Comparison of ENCODE assay signal across 25 mouse cellular contexts in the genomic region with DNA sequence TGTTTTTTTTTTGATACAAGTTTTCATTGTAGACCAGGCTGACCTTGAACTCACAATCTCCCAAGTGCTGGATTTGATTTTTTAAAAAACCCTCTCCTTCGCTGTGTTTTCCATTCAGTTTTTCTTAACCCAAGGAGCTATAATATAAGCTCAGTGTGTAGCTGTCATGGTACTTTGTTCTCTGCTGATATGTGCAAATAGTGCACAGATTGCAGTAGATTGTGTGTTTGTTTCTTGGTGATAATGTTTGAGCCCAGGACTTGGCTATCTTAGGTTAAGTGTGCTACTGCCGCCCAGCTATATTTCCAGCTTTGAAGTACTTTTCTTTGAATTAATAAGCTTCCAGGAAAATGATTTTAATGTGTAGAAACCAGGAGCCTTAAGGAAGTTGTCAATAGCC. TPM values are rescaled to one million over a fixed set of nuclear protein-coding genes. Genes with fewer than 3 reads are reported as not detected.
DNase-seq lines count a peak whose midpoint lies in the region; ATAC-seq and TF ChIP-seq lines count a peak whose summit lies in the region.
"Had no signal": no experiment of that assay in that cellular context is flagged by ENCODE, and none has a peak within 500 bp of the region (broad histone marks: within the 10 kb centered on the region; RNA-seq: fewer than 3 reads in every experiment).

No protein-coding gene starts in this region.

- ATAC-seq in heart, embryonic 11.5 days (replicated peaks; ENCODE audit: insufficient number of reproducible peaks, low FRiP score, low TSS enrichment) = no peak
- ATAC-seq in liver, embryonic 14.5 days (ENCODE audit: insufficient read depth) = no peak; the same call in 1 of the 2 replicates
- no peak for ATAC-seq in liver, embryonic 11.5 days (replicated peaks; ENCODE audit: low FRiP score)
- ATAC-seq in liver, embryonic 16.5 days (ENCODE audit: low read depth) = 0 out of 2 replicates have a peak, but pooled peaks have one; percentile 37
- ATAC-seq in megakaryocyte-erythroid progenitor cell, adult 5-6 weeks (replicated peaks; ENCODE audit: low FRiP score, low TSS enrichment, poor library complexity, severe bottlenecking) = peak; percentile 87
- ATAC-seq: forebrain, embryonic 13.5 days; forebrain, embryonic 16.5 days; hindbrain, postnatal 0 days; Patski had no signal

- peaks cover 18% of the 10 kb centered on the region for H3K36me3 ChIP-seq in heart, embryonic 11.5 days (ENCODE audit: control insufficient read depth, insufficient read depth, low read length)
- peaks cover 69% of the 10 kb centered on the region for H3K36me3 ChIP-seq in liver, embryonic 14.5 days (replicated peaks; ENCODE audit: control insufficient read depth, insufficient read depth, low read depth)
- H3K36me3 ChIP-seq in liver, embryonic 11.5 days (ENCODE audit: control insufficient read depth, insufficient read depth, low read length) = peaks cover 44% of the 10 kb centered on the region
- H3K36me3 ChIP-seq in liver, embryonic 16.5 days (ENCODE audit: control insufficient read depth, insufficient read depth) = peaks cover 47% of the 10 kb centered on the region

- 82% methylated on average over 2 of the region's 2 CpGs for WGBS in heart, embryonic 11.5 days (ENCODE audit: insufficient replicate concordance)
- WGBS in liver, embryonic 14.5 days (ENCODE audit: insufficient replicate concordance) = 35% methylated on average over 2 of the region's 2 CpGs
- WGBS in liver, embryonic 11.5 days = 69% methylated on average over 2 of the region's 2 CpGs
- WGBS in liver, embryonic 16.5 days (ENCODE audit: insufficient replicate concordance) = 39% methylated on average over 2 of the region's 2 CpGs

- H3K4me3 ChIP-seq in heart, embryonic 11.5 days (ENCODE audit: low read depth, low read length) = no peak overlapping the region
- no peak overlapping the region for H3K4me3 ChIP-seq in liver, embryonic 14.5 days (ENCODE audit: insufficient read depth in 1 of 2, low read depth in 2 of 2, low read length in 2 of 2)
- H3K4me3 ChIP-seq in liver, embryonic 11.5 days (ENCODE audit: low read depth, low read length) = no peak overlapping the region
- no peak overlapping the region for H3K4me3 ChIP-seq in liver, embryonic 16.5 days (ENCODE audit: low read depth, low read length)
- H3K4me3 ChIP-seq: forebrain, embryonic 10.5 days; forebrain, embryonic 13.5 days; gastrocnemius, adult 2 months; heart, embryonic 13.5 days had no signal

- TF ChIP-seq EP300 in liver, embryonic 14.5 days (IDR thresholded peaks at IDR 0.05; ENCODE audit: low read depth) = peak; percentile 48; the same call in 1 of the 2 replicates

- H3K4me2 ChIP-seq in heart, embryonic 11.5 days = no peak overlapping the region
- H3K4me2 ChIP-seq in liver, embryonic 14.5 days (ENCODE audit: low read depth) = no peak overlapping the region; the same call in 1 of the 2 replicates
- no peak overlapping the region for H3K4me2 ChIP-seq in liver, embryonic 11.5 days
- H3K4me2 ChIP-seq in liver, embryonic 16.5 days (ENCODE audit: low read depth, low read length) = no peak overlapping the region
- H3K4me2 ChIP-seq: forebrain, embryonic 13.5 days; heart, embryonic 13.5 days; hindbrain, embryonic 14.5 days had no signal

- DNase-seq in heart, adult 11 months = peak; percentile 9
- DNase-seq in liver, embryonic 14.5 days (ENCODE audit: low read depth in 3 of 3, low spot score in 3 of 3) = no peak
- no peak for DNase-seq in liver, embryonic 11.5 days (ENCODE audit: low spot score)
- DNase-seq in adrenal gland, adult (ENCODE audit: inconsistent age in 2 of 2, low spot score in 1 of 2) = no peak
- no peak for DNase-seq in frontal cortex, postnatal 10 days (ENCODE audit: low spot score in 2 of 2)
- DNase-seq: adrenal gland, adult 2 months; adrenal gland, postnatal 25 days; cerebellum, adult 18-20 months; cerebellum, adult 9-10 months; cerebellum, postnatal 14 days; gastrocnemius, adult 2 months; gastrocnemius, postnatal 14 days; heart, adult 18-20 months; heart, postnatal 14 days; heart, postnatal 4 days had no signal

- H3K9ac ChIP-seq in heart, embryonic 11.5 days (ENCODE audit: low read depth, low read length) = no peak overlapping the region
- H3K9ac ChIP-seq in liver, embryonic 14.5 days (replicated peaks) = no peak overlapping the region
- H3K9ac ChIP-seq in liver, embryonic 11.5 days (ENCODE audit: low read depth, low read length) = no peak overlapping the region
- H3K9ac ChIP-seq in liver, embryonic 16.5 days (ENCODE audit: low read depth, low read length) = no peak overlapping the region
- H3K9ac ChIP-seq: forebrain, embryonic 13.5 days; heart, embryonic 13.5 days; hindbrain, embryonic 14.5 days had no signal

- no peak for TF ChIP-seq CTCF in liver, embryonic 14.5 days (IDR thresholded peaks at IDR 0.05; ENCODE audit: low read depth)

- no peak overlapping the region for H3K27ac ChIP-seq in heart, embryonic 11.5 days (ENCODE audit: low read depth, low read length)
- H3K27ac ChIP-seq in liver, embryonic 14.5 days = no peak overlapping the region
- H3K27ac ChIP-seq in liver, embryonic 11.5 days (ENCODE audit: low read depth, low read length) = no peak overlapping the region
- H3K27ac ChIP-seq in liver, embryonic 16.5 days (ENCODE audit: low read length) = no peak overlapping the region
- H3K27ac ChIP-seq: forebrain, embryonic 10.5 days; forebrain, embryonic 13.5 days; gastrocnemius, adult 2 months; heart, embryonic 13.5 days; hindbrain, embryonic 14.5 days; hindbrain, postnatal 0 days had no signal

- H3K9me3 ChIP-seq in heart, embryonic 11.5 days (replicated peaks; ENCODE audit: control insufficient read depth, low read length) = no peaks in the 10 kb centered on the region
- no peaks in the 10 kb centered on the region for H3K9me3 ChIP-seq in liver, embryonic 14.5 days (ENCODE audit: control insufficient read depth, low read length)
- H3K9me3 ChIP-seq in liver, embryonic 11.5 days (ENCODE audit: control insufficient read depth, low read length) = no peaks in the 10 kb centered on the region
- no peaks in the 10 kb centered on the region for H3K9me3 ChIP-seq in liver, embryonic 16.5 days (replicated peaks; ENCODE audit: control insufficient read depth, low read length)
- H3K9me3 ChIP-seq: forebrain, embryonic 10.5 days; forebrain, embryonic 13.5 days; heart, embryonic 13.5 days had no signal

- H3K4me1 ChIP-seq in heart, embryonic 11.5 days (ENCODE audit: control insufficient read depth, insufficient read depth, low read length) = 0 out of 2 replicates have a peak, but pooled peaks cover 3% of the 10 kb centered on the region
- peaks cover 5 to 10% of the 10 kb centered on the region in 2 experiments for H3K4me1 ChIP-seq in liver, embryonic 14.5 days (replicated peaks; ENCODE audit: control insufficient read depth in 2 of 2, insufficient read depth in 2 of 2, low read length in 1 of 2)
- peaks cover 9% of the 10 kb centered on the region for H3K4me1 ChIP-seq in liver, embryonic 11.5 days (replicated peaks; ENCODE audit: control insufficient read depth, insufficient read depth, low read length)
- H3K4me1 ChIP-seq in liver, embryonic 16.5 days (ENCODE audit: control insufficient read depth, low read depth, low read length) = peaks cover 13% of the 10 kb centered on the region
- H3K4me1 ChIP-seq: forebrain, embryonic 10.5 days had no signal

- H3K27me3 ChIP-seq in heart, embryonic 11.5 days (ENCODE audit: control insufficient read depth, insufficient read depth, low read length) = no peaks in the 10 kb centered on the region
- H3K27me3 ChIP-seq in liver, embryonic 14.5 days (ENCODE audit: control insufficient read depth, insufficient read depth, low read length) = no peaks in the 10 kb centered on the region
- no peaks in the 10 kb centered on the region for H3K27me3 ChIP-seq in liver, embryonic 11.5 days (replicated peaks; ENCODE audit: control insufficient read depth, insufficient read depth, low read length)
- no peaks in the 10 kb centered on the region for H3K27me3 ChIP-seq in liver, embryonic 16.5 days (ENCODE audit: control insufficient read depth, insufficient read depth, low read depth, low read length)
- H3K27me3 ChIP-seq: forebrain, embryonic 13.5 days; heart, embryonic 13.5 days; Patski had no signal

RNA-seq across cellular contexts. Expression of a gene that starts 13.6 kb away (rescaled TPM):
- polyA plus RNA-seq in heart, embryonic 11.5 days (2014; fragmentation: Nextera tagmentation; extraction: Ambion mirVana) = 64.8 and 68.3 TPM in 2 replicates
- polyA plus RNA-seq in liver, embryonic 14.5 days (2012; rRNA removed) = 15.2 and 17.9 TPM in 2 replicates
- 23.1 and 26.8 TPM in 2 replicates for polyA plus RNA-seq in liver, embryonic 14.5 days (2014; fragmentation: Nextera tagmentation; extraction: Ambion mirVana)
- 61.4 and 65.0 TPM in 2 replicates for polyA plus RNA-seq in liver, embryonic 11.5 days (2014; fragmentation: Nextera tagmentation; extraction: Ambion mirVana)
- 33.5 and 35.7 TPM in 2 replicates for polyA plus RNA-seq in liver, embryonic 16.5 days (2015; fragmentation: Nextera tagmentation; extraction: Ambion mirVana)
- total RNA-seq in megakaryocyte-erythroid progenitor cell, adult 5-6 weeks (2014; fragmentation: Nextera tagmentation) = 60.3 and 62.4 TPM in 2 replicates
- 35.9 and 41.2 TPM in 2 replicates for total RNA-seq in megakaryocyte-erythroid progenitor cell, adult 5-6 weeks (2017)

Comparison
In these comparisons a context has a peak if more than half of its experiments do, and no peak if none do; other contexts are left out.
1. ATAC-seq: peak in liver, embryonic 16.5 days (single experiment) and megakaryocyte-erythroid progenitor cell, adult 5-6 weeks (single experiment); none in heart, embryonic 11.5 days (single experiment), liver, embryonic 14.5 days (single experiment) and liver, embryonic 11.5 days (single experiment).